Mouse (Mus musculus): ENCODE data around the gene Gtf3c2.
A peak's percentile ranks its signal among the peaks of the same experiment; 100 is the strongest.

DNA sequence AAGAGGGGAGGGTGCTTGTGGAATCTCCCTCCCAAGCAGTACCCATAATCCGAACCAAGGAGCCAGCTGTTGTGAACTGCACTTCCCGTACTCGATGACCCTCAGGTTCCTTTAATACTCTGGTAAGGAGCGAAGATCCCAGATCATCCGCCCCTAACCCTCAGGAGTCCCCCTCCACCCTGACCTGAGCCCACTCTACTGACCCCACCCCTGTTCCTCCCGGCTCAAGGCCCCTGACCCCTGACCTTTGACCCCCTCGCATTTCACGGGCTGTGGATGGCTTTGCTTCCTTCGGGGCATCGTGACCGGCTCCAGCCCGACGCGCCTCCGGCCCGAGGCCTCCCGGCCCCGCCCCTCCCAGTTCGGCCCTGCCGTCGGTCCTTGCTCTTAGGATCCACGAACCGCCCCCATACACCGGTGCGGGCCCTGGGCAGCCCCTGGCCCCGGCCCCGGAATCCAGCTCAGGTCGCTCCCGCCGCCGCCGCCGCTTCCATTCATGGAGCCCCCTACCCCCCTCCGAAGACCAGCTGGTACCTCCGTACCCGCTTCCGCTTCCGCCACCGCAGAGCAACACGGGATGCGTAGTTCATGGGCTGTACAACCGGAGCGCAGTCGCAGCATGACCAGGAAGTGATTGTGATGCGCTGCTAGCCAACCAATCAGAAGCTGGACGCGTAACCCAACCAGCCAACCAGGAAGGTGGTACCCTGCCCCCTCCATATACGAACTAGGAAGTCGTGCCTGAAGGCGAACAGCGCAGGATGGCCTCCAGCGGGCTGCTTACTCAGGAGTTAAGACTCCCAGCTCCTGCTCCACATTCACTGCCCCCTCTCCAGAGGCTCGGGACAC is 22.0 kb upstream of the Gtf3c2 start, which contains the start of gene Zfp513:
- TF ChIP-seq TAL1 (conservative IDR thresholded peaks at IDR 0.05; ENCODE audit: low read depth, low read length) (no peak), CTCF (IDR thresholded peaks at IDR 0.05; ENCODE audit: low read depth, low read length) (no peak), GATA1 (IDR thresholded peaks at IDR 0.05; ENCODE audit: borderline replicate concordance, low read length) (no peak), POLR2AphosphoS5 (IDR thresholded peaks at IDR 0.05; ENCODE audit: insufficient replicate concordance, low read depth, low read length) (peak; percentile 87; the same call in 1 of the 2 replicates), GATA2 (IDR thresholded peaks at IDR 0.05; ENCODE audit: borderline replicate concordance, low read depth, low read length) (no peak)
